Mouse (Mus musculus) telencephalon, adult 2 months (tissue): ENCODE measurements around the gene Ptpn12.

ENCODE experiments used
- DNase-seq: peaks from one replicate; pipeline ENCODE4 v3.0.0-alpha.2; 2011; ENCODE audit warnings: low read depth, low spot score

Ptpn12 gene

GRCm38 (mm10) chr5:21055820-21056531 lies at the start of gene Ptpn12:
TSS of gene Ptpn12 (minus strand) at chr5:21055911.
- peak; percentile 75 for DNase-seq

- no peak for DNase-seq
Measured at GRCm38 (mm10) chr5:21091179-21091578, 35.5 kb upstream of the Ptpn12 start.

- no peak for DNase-seq
Measured at GRCm38 (mm10) chr5:21057217-21057616, 1.5 kb upstream of the Ptpn12 start.

GRCm38 (mm10) chr5:21056595-21056994 lies 884 bp upstream of the Ptpn12 start:
- DNase-seq = no peak

- no peak for DNase-seq
Measured at GRCm38 (mm10) chr5:21055071-21055819, 466 bp downstream of the Ptpn12 start.

GRCm38 (mm10) chr5:21054472-21055070 lies 1.1 kb downstream of the Ptpn12 start:
- no peak for DNase-seq

GRCm38 (mm10) chr5:21053571-21054307 lies 2.0 kb downstream of the Ptpn12 start:
- DNase-seq = no peak

- no peak for DNase-seq
Measured at GRCm38 (mm10) chr5:21052521-21052920, 3.2 kb downstream of the Ptpn12 start.

GRCm38 (mm10) chr5:21050770-21051122 lies 5.0 kb downstream of the Ptpn12 start:
- DNase-seq = no peak

GRCm38 (mm10) chr5:21050061-21050769 lies 5.5 kb downstream of the Ptpn12 start:
- DNase-seq = no peak

- DNase-seq = no peak
Measured at GRCm38 (mm10) chr5:21049006-21049405, 6.7 kb downstream of the Ptpn12 start.

- no peak for DNase-seq
Measured at GRCm38 (mm10) chr5:21047114-21047513, 8.6 kb downstream of the Ptpn12 start.

GRCm38 (mm10) chr5:21046150-21047048 lies 9.3 kb downstream of the Ptpn12 start:
- DNase-seq = no peak

- no peak for DNase-seq
Measured at GRCm38 (mm10) chr5:21045462-21045861, 10.2 kb downstream of the Ptpn12 start.

- DNase-seq = no peak
Measured at GRCm38 (mm10) chr5:21038100-21038499, 17.6 kb downstream of the Ptpn12 start.

- no peak for DNase-seq
Measured at GRCm38 (mm10) chr5:21035689-21036480, 19.8 kb downstream of the Ptpn12 start.

- no peak for DNase-seq
Measured at GRCm38 (mm10) chr5:21034388-21034966, 21.2 kb downstream of the Ptpn12 start.

- DNase-seq = no peak
Measured at GRCm38 (mm10) chr5:21033382-21034056, 22.2 kb downstream of the Ptpn12 start.

GRCm38 (mm10) chr5:21032626-21033025 lies 23.1 kb downstream of the Ptpn12 start:
- DNase-seq = no peak
